Mouse (Mus musculus) heart, embryonic 16.5 days (tissue): ENCODE measurements around the gene Adarb1. TPM values are rescaled to one million over a fixed set of nuclear protein-coding genes. Genes with fewer than 3 reads are reported as not detected.
A peak's percentile ranks its signal among the peaks of the same experiment; 100 is the strongest.

Source experiments
- ATAC-seq: fragments of 200-750 bp; cut with Nextera tagmentation; replicated peaks from 2 replicates; pipeline ENCODE4 v1.8.0; 2017; ENCODE audit warnings: moderate number of reproducible peaks; ENCODE audit not compliant: insufficient read depth, low FRiP score; ENCODE audit errors: extremely low read depth
- H3K27ac ChIP-seq: fragments of 300-500 bp; sonication (generic); 2 replicates; pipeline ENCODE4 v1.5.1; 2014; ENCODE audit warnings: mild to moderate bottlenecking, low read length, control low read depth, moderate library complexity
- H3K27me3 ChIP-seq: fragments of 300-500 bp; sonication (generic); 2 replicates; pipeline ENCODE4 v1.6.1; 2014; ENCODE audit warnings: low read length, mixed read lengths; ENCODE audit not compliant: control insufficient read depth, insufficient read depth
- H3K36me3 ChIP-seq: fragments of 300-500 bp; sonication (generic); 2 replicates; pipeline ENCODE4 v1.6.1; 2014; ENCODE audit not compliant: control insufficient read depth, insufficient read depth
- H3K4me1 ChIP-seq: fragments of 300-500 bp; sonication (generic); 2 replicates; pipeline ENCODE4 v1.6.1; 2014; ENCODE audit warnings: low read length, mixed read lengths; ENCODE audit not compliant: control insufficient read depth, insufficient read depth
- H3K4me2 ChIP-seq: fragments of 300-500 bp; sonication (generic); 2 replicates; pipeline ENCODE4 v1.6.1; 2014; ENCODE audit warnings: low read depth, mild to moderate bottlenecking, control low read depth, low read length
- H3K4me3 ChIP-seq: fragments of 300-500 bp; sonication (generic); 2 replicates; pipeline ENCODE4 v1.5.1; 2014; ENCODE audit warnings: mild to moderate bottlenecking, control low read depth, low read length
- H3K9ac ChIP-seq: fragments of 300-500 bp; sonication (generic); 2 replicates; pipeline ENCODE4 v1.6.1; 2014; ENCODE audit warnings: low read length, control low read depth
- H3K9me3 ChIP-seq: fragments of 300-500 bp; sonication (generic); replicated peaks from 2 replicates; pipeline ENCODE4 v1.6.1; 2016; ENCODE audit warnings: low read length; ENCODE audit not compliant: control insufficient read depth
- WGBS: fragments of 180-500 bp; shearing (Covaris S2); extraction: QIAGEN DNeasy Blood & Tissue Kit; methylation state at CpG from one replicate; pipeline ENCODE4 v1.1.7; 2014; 5-methylcytosine and 5-hydroxymethylcytosine counted together
- polyA plus RNA-seq: library from polyadenylated mRNA; unstranded; fragments of >200 nt; fragmentation: Nextera tagmentation; extraction: Ambion mirVana; gene quantifications from 2 replicates; pipeline ENCODE4 v1.2.1, GENCODE M21; 2015

The Adarb1 gene
- polyA plus RNA-seq, 1 experiment from 2014 or later = 11.7 TPM

DNA sequence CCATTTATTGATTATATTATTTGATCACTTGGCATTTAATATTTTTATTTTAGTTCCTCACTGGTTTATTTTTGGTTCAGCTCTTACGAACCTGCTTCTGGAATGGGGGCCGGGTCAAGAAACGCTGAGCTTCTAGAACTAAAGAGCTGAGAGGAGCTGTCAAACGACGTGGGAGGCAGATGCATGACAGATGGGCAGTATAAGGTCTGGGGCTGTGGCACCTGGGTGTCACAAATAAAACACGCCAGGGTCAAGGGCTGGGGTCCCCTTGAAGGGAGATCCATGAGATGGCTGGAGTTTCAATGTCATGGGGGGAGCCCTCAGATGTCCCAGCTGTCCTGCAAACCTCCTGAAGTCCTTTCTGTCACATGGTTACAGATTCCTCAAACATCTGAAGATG, 36.7 kb upstream of the Adarb1 start:
- H3K4me1 ChIP-seq = peaks cover 33% of the 10 kb centered on the region

GRCm38 (mm10) chr10:77451822-77452221, 33.8 kb upstream of the Adarb1 start:
- H3K4me2 ChIP-seq = no peak overlapping the region
- no peaks in the 10 kb centered on the region for H3K36me3 ChIP-seq
- no peak for ATAC-seq
- H3K9me3 ChIP-seq = 0 out of 2 replicates have a peak, but pooled peaks cover 2% of the 10 kb centered on the region
- H3K4me1 ChIP-seq = peaks cover 55% of the 10 kb centered on the region
- no peaks in the 10 kb centered on the region for H3K27me3 ChIP-seq
- no peak overlapping the region for H3K9ac ChIP-seq
- 79% methylated on average over 4 of the region's 4 CpGs for WGBS
- H3K4me3 ChIP-seq = no peak overlapping the region
- H3K27ac ChIP-seq = no peak overlapping the region

More for the DNA sequence above, 36.7 kb upstream of the Adarb1 start:
- H3K36me3 ChIP-seq = no peaks in the 10 kb centered on the region
- H3K4me3 ChIP-seq = no peak overlapping the region
- H3K27me3 ChIP-seq = no peaks in the 10 kb centered on the region
- H3K9me3 ChIP-seq = 0 out of 2 replicates have a peak, but pooled peaks cover 2% of the 10 kb centered on the region
- 40% methylated on average over 6 of the region's 6 CpGs for WGBS
- peak overlapping the region; percentile 45; the same call in 1 of the 2 replicates for H3K9ac ChIP-seq
- peak overlapping the region; percentile 98 for H3K27ac ChIP-seq
- no peak for ATAC-seq
- no peak overlapping the region for H3K4me2 ChIP-seq

DNA sequence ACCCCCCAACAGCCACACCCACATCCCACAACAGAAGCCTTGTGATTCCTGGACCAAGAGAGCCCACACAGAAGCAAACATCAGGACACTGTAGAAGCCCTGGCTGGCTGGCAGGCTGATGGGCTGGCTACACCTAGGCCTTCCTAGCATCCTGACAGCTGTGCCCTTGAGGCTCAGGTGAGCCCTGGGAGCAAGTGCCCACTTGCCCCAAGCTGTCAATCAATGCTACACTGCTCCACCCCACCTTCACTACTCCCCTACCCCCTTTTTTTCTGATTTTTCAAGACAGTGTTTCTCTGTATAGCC, 32.0 kb upstream of the Adarb1 start:
- Histone ChIP-seq H3K4me1 (peaks cover 39% of the 10 kb centered on the region), H3K9ac (peak overlapping the region; percentile 49), H3K36me3 (no peaks in the 10 kb centered on the region), H3K27me3 (no peaks in the 10 kb centered on the region), H3K4me2 (peak overlapping the region; percentile 57), H3K9me3 (peaks cover 6% of the 10 kb centered on the region), H3K4me3 (peak overlapping the region; percentile 8; the same call in 1 of the 2 replicates), H3K27ac (peak overlapping the region; percentile 76)
- 0 out of 2 replicates have a peak, but pooled peaks have one; percentile 12 for ATAC-seq

DNA sequence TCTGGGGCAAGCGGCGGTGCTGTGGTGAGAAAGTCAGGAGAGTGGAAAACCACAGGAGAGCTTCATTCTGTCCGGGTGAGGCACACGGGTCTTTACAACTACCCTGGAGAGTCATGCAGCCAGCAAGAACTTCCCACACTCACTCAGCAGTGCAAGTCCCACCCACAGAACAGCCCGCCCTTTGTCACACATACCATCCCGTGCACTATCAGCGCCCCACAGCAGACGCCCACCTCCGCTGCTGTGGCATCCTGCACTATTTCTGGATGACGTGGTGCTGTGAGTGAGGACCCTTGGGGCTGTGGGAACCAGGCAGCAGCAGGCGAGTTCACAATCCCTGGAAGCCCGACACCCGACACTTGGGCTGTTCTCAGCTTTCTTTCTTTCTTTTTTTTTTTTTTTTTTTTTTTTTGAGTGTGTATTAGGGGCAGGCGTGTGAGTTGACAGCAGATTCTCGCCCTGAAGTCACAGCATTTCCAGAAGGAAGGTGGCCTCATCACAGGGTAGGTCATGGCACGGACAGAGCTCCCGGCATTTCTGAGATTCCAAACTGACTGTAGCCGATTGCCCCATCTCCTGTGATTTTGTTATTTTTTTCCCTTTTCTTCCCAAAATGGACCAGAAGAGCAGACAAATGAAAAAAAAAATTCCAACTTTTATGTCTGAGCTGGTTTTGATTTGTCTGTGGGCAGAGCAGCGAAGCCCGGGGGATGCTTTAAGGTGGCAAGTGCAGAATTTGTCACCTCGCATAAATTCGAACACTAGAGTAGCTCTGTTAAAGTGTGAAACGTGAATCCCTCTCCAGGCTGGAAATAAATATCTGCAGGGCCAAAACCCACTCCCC, 31.5 kb upstream of the Adarb1 start:
- peak overlapping the region; percentile 76 for H3K27ac ChIP-seq
- no peaks in the 10 kb centered on the region for H3K27me3 ChIP-seq
- H3K36me3 ChIP-seq = no peaks in the 10 kb centered on the region
- H3K9me3 ChIP-seq = peaks cover 9% of the 10 kb centered on the region
- H3K9ac ChIP-seq = peak overlapping the region; percentile 49
- ATAC-seq = peak; percentile 79
- peak overlapping the region; percentile 57 for H3K4me2 ChIP-seq
- peak overlapping the region; percentile 8 for H3K4me3 ChIP-seq
- H3K4me1 ChIP-seq = peaks cover 34% of the 10 kb centered on the region
- 16% methylated on average over 23 of the region's 23 CpGs for WGBS

- Histone ChIP-seq H3K4me3 (peak overlapping the region; percentile 8; the same call in 1 of the 2 replicates), H3K27me3 (no peaks in the 10 kb centered on the region), H3K4me1 (peaks cover 34% of the 10 kb centered on the region), H3K4me2 (peak overlapping the region; percentile 57), H3K36me3 (no peaks in the 10 kb centered on the region), H3K9me3 (peaks cover 9% of the 10 kb centered on the region), H3K27ac (peak overlapping the region; percentile 76), H3K9ac (peak overlapping the region; percentile 45)
- 20% methylated on average over 6 of the region's 6 CpGs for WGBS
- ATAC-seq = peak; percentile 47; the same call in 1 of the 2 replicates
Observed at GRCm38 (mm10) chr10:77448698-77449247, 30.7 kb upstream of the Adarb1 start.

- H3K9me3 ChIP-seq = peaks cover 9% of the 10 kb centered on the region
- ATAC-seq = no peak; the same call in 1 of the 2 replicates
- no peaks in the 10 kb centered on the region for H3K27me3 ChIP-seq
- H3K9ac ChIP-seq = 0 out of 2 replicates have a peak overlapping the region, but pooled peaks have one; percentile 5
- no peak overlapping the region for H3K4me2 ChIP-seq
- no peak overlapping the region for H3K4me3 ChIP-seq
- H3K4me1 ChIP-seq = peaks cover 34% of the 10 kb centered on the region
- WGBS = 56% methylated on average over 7 of the region's 7 CpGs
- H3K36me3 ChIP-seq = no peaks in the 10 kb centered on the region
- H3K27ac ChIP-seq = peak overlapping the region; percentile 76
Observed at GRCm38 (mm10) chr10:77448209-77448608, 30.1 kb upstream of the Adarb1 start.

GRCm38 (mm10) chr10:77447755-77448154, 29.7 kb upstream of the Adarb1 start:
- peak overlapping the region; percentile 76 for H3K27ac ChIP-seq
- peaks cover 7% of the 10 kb centered on the region for H3K9me3 ChIP-seq
- no peak overlapping the region for H3K9ac ChIP-seq
- peaks cover 34% of the 10 kb centered on the region for H3K4me1 ChIP-seq
- WGBS = 2% methylated on average over 2 of the region's 2 CpGs
- H3K36me3 ChIP-seq = no peaks in the 10 kb centered on the region
- peak; percentile 61; the same call in 1 of the 2 replicates for ATAC-seq
- H3K4me3 ChIP-seq = no peak overlapping the region
- no peaks in the 10 kb centered on the region for H3K27me3 ChIP-seq
- H3K4me2 ChIP-seq = no peak overlapping the region

DNA sequence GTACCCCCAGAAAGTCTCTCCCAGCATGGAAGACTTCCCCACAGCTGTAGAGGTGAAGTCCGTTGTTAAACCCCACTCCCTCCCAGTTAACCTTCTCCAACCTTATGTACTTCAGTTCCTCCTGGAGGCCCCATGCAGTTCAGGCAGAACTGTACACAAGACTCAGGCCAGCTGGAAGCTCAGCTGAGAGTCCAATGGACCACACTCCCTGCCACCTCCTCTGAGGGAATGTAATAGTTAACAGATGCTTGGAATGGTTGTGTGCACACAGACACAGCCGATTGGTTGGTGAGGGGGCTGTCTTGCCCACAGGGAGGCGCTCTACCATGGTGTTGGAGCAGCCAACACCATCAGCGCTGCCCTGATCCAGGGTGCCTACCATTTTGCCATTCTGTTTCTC, 24.2 kb upstream of the Adarb1 start:
- Histone ChIP-seq H3K4me1 (peaks cover 25% of the 10 kb centered on the region), H3K9ac (no peak overlapping the region), H3K27ac (peak overlapping the region; percentile 83), H3K4me2 (no peak overlapping the region), H3K27me3 (no peaks in the 10 kb centered on the region), H3K4me3 (no peak overlapping the region), H3K9me3 (peaks cover 7% of the 10 kb centered on the region), H3K36me3 (no peaks in the 10 kb centered on the region)
- 79% methylated on average over 4 of the region's 4 CpGs for WGBS
- ATAC-seq = no peak

DNA sequence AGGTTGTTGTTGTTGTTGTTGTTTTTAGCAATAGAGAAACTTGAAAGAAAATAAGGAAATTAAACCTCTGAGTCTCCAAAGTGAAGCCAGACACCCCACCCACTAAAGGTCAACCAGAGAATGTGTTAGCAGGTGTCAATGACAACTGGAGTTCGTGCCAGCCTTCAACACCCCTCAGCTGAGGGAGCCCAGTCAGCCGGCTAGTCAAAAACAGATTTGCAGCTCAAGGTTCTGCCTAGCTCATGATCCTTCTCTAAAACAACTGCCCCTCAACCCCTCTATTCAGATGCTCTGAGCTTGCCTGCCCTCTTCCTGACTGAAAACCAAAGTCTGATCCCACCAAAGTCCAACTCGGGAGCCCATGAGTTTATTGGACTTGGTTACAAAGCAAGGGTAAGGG, 23.7 kb upstream of the Adarb1 start:
- H3K4me2 ChIP-seq = no peak overlapping the region; the same call in 1 of the 2 replicates
- no peak overlapping the region for H3K9ac ChIP-seq
- peaks cover 7% of the 10 kb centered on the region for H3K9me3 ChIP-seq
- no peak; the same call in 1 of the 2 replicates for ATAC-seq
- H3K4me3 ChIP-seq = no peak overlapping the region
- WGBS = 46% methylated on average over 3 of the region's 3 CpGs
- peak overlapping the region; percentile 83 for H3K27ac ChIP-seq
- H3K4me1 ChIP-seq = peaks cover 24% of the 10 kb centered on the region
- no peaks in the 10 kb centered on the region for H3K36me3 ChIP-seq
- no peaks in the 10 kb centered on the region for H3K27me3 ChIP-seq
